Mouse (Mus musculus): Measurements from ENCODE around the gene Ints11.

GRCm38 (mm10) chr4:155899355-155899754 lies 30.0 kb downstream of the Ints11 start:
- TF ChIP-seq CTCF (IDR thresholded peaks at IDR 0.05; ENCODE audit: insufficient read depth, low read depth, low read length) (no peak), POLR2A (IDR thresholded peaks at IDR 0.05; ENCODE audit: insufficient read depth, low read depth, low read length) (no peak)

Measured in olfactory bulb, adult 2 months (tissue).